Mouse (Mus musculus) frontal cortex, postnatal 10 days (tissue): ENCODE measurements around the gene Acot7.

ENCODE experiments used
- DNase-seq, 2 experiments: peaks; one replicate each; pipeline ENCODE4 v3.0.0; 2022; ENCODE audit warnings: low spot score in 2 of 2, mixed read lengths in 1 of 2

Gene Acot7

GRCm38 (mm10) chr4:152273621-152274236 is 95.8 kb downstream of the Acot7 start, which contains the start of gene Gpr153:
Gene Gpr153, plus strand, starts transcription at chr4:152274232.
- peak in 1 of 2 experiments; percentile 59 for DNase-seq

GRCm38 (mm10) chr4:152274681-152275131 is 96.8 kb downstream of the Acot7 start:
- no peak for DNase-seq

GRCm38 (mm10) chr4:152276389-152277347 is 98.7 kb downstream of the Acot7 start:
- DNase-seq: no peak

GRCm38 (mm10) chr4:152277916-152278315 is 100.0 kb downstream of the Acot7 start:
- no peak for DNase-seq

- no peak for DNase-seq
Measured at GRCm38 (mm10) chr4:152278986-152279385, 101.1 kb downstream of the Acot7 start.

GRCm38 (mm10) chr4:152281601-152282000 is 103.7 kb downstream of the Acot7 start:
- DNase-seq: no peak

GRCm38 (mm10) chr4:152282721-152283120 is 104.8 kb downstream of the Acot7 start:
- DNase-seq: no peak

GRCm38 (mm10) chr4:152283186-152283950 is 105.4 kb downstream of the Acot7 start:
- DNase-seq: peak; percentile 66 to 83

- no peak for DNase-seq
Measured at GRCm38 (mm10) chr4:152285505-152285904, 107.6 kb downstream of the Acot7 start.

- DNase-seq: no peak
Measured at GRCm38 (mm10) chr4:152286183-152286582, 108.2 kb downstream of the Acot7 start.

GRCm38 (mm10) chr4:152286887-152287286 is 109.0 kb downstream of the Acot7 start:
- no peak for DNase-seq

GRCm38 (mm10) chr4:152287317-152288120 is 109.6 kb downstream of the Acot7 start:
- no peak for DNase-seq

GRCm38 (mm10) chr4:152288398-152288945 is 110.5 kb downstream of the Acot7 start:
- DNase-seq: no peak

- no peak for DNase-seq
Measured at GRCm38 (mm10) chr4:152290385-152290784, 112.5 kb downstream of the Acot7 start.

GRCm38 (mm10) chr4:152290991-152291390 is 113.1 kb downstream of the Acot7 start:
- DNase-seq: no peak

GRCm38 (mm10) chr4:152291562-152291961 is 113.6 kb downstream of the Acot7 start, which contains the start of gene Hes3:
Gene Hes3, minus strand, starts transcription at chr4:152291662.
- no peak for DNase-seq

- no peak for DNase-seq
Measured at GRCm38 (mm10) chr4:152292102-152292765, 114.3 kb downstream of the Acot7 start.

GRCm38 (mm10) chr4:152294188-152294929 is 116.4 kb downstream of the Acot7 start:
- no peak for DNase-seq

GRCm38 (mm10) chr4:152295916-152296315 is 118.0 kb downstream of the Acot7 start:
- no peak for DNase-seq
